Mouse (Mus musculus) Muller cell, postnatal 12 days (primary cell): ENCODE measurements around the gene Ubac1.

ENCODE experiments used
- DNase-seq: peaks from one replicate; pipeline ENCODE4 v3.0.0-alpha.2; 2015; ENCODE audit errors: inconsistent ontology term

The Ubac1 gene

GRCm38 (mm10) chr2:26021561-26022257 lies at the start of gene Ubac1:
TSS of gene Ubac1 (minus strand) at chr2:26021747.
- peak; percentile 93 for DNase-seq

- no peak for DNase-seq
These were observed 47.0 kb upstream of the Ubac1 start for GRCm38 (mm10) chr2:26068592-26068991.

GRCm38 (mm10) chr2:26068175-26068574 lies 46.6 kb upstream of the Ubac1 start:
- peak; percentile 55 for DNase-seq

GRCm38 (mm10) chr2:26066527-26066926 lies 45.0 kb upstream of the Ubac1 start:
- DNase-seq: no peak

- no peak for DNase-seq
These were observed 41.3 kb upstream of the Ubac1 start for GRCm38 (mm10) chr2:26062742-26063427.

GRCm38 (mm10) chr2:26062241-26062640 lies 40.7 kb upstream of the Ubac1 start:
- DNase-seq: no peak

GRCm38 (mm10) chr2:26061018-26061666 lies 39.6 kb upstream of the Ubac1 start:
- no peak for DNase-seq

GRCm38 (mm10) chr2:26057053-26057452 lies 35.5 kb upstream of the Ubac1 start:
- no peak for DNase-seq

GRCm38 (mm10) chr2:26056226-26056625 lies 34.7 kb upstream of the Ubac1 start:
- DNase-seq: no peak

- no peak for DNase-seq
These were observed 34.2 kb upstream of the Ubac1 start for GRCm38 (mm10) chr2:26055747-26056102.

GRCm38 (mm10) chr2:26055046-26055746 lies 33.6 kb upstream of the Ubac1 start:
- DNase-seq: peak; percentile 86

- DNase-seq: no peak
These were observed 31.3 kb upstream of the Ubac1 start for GRCm38 (mm10) chr2:26052806-26053205.

- DNase-seq: no peak
These were observed 27.3 kb upstream of the Ubac1 start for GRCm38 (mm10) chr2:26048816-26049215.

GRCm38 (mm10) chr2:26044216-26044615 lies 22.7 kb upstream of the Ubac1 start:
- peak; percentile 84 for DNase-seq

GRCm38 (mm10) chr2:26042603-26043002 lies 21.1 kb upstream of the Ubac1 start:
- DNase-seq: no peak

GRCm38 (mm10) chr2:26041163-26041810 lies 19.7 kb upstream of the Ubac1 start:
- no peak for DNase-seq

- DNase-seq: peak; percentile 56
These were observed 18.4 kb upstream of the Ubac1 start for GRCm38 (mm10) chr2:26039951-26040350.

GRCm38 (mm10) chr2:26037386-26037785 lies 15.8 kb upstream of the Ubac1 start:
- DNase-seq: no peak

- peak; percentile 34 for DNase-seq
These were observed 12.9 kb upstream of the Ubac1 start for GRCm38 (mm10) chr2:26034344-26035050.

GRCm38 (mm10) chr2:26030288-26030687 lies 8.7 kb upstream of the Ubac1 start:
- DNase-seq: peak; percentile 10
